Mouse (Mus musculus): ENCODE data around the gene Bahcc1.

GRCm38 (mm10) chr11:120206669-120207090 lies 26.1 kb upstream of the Bahcc1 start:
- TF ChIP-seq EP300 (IDR thresholded peaks at IDR 0.05; ENCODE audit: low read depth) = peak; percentile 12; the same call in 1 of the 2 replicates
- 0 out of 2 replicates have a peak, but pooled peaks have one; percentile 4 for TF ChIP-seq CTCF (IDR thresholded peaks at IDR 0.05; ENCODE audit: low read depth)
